Mouse (Mus musculus) spleen, postnatal 4 days (tissue): Measurements from ENCODE around the gene Enah.

ENCODE experiments used
- DNase-seq, 2 experiments: peaks; one replicate each; pipeline ENCODE4 v3.0.0; 2022; ENCODE audit warnings: low spot score in 2 of 2

The Enah gene

GRCm38 (mm10) chr1:182028231-182029210 is 8.7 kb upstream of the Enah start:
- DNase-seq = no peak

GRCm38 (mm10) chr1:182027426-182027979 is 7.7 kb upstream of the Enah start:
- DNase-seq = no peak

- no peak for DNase-seq
Observed at GRCm38 (mm10) chr1:182026821-182027220, 7.0 kb upstream of the Enah start.

- no peak for DNase-seq
Observed at GRCm38 (mm10) chr1:182026120-182026519, 6.3 kb upstream of the Enah start.

- no peak for DNase-seq
Observed at GRCm38 (mm10) chr1:182021691-182022299, 2.0 kb upstream of the Enah start.

GRCm38 (mm10) chr1:182020831-182021460 is 1.2 kb upstream of the Enah start:
- DNase-seq = no peak

GRCm38 (mm10) chr1:182019266-182019925 is 394 bp downstream of the Enah start:
- DNase-seq = no peak

GRCm38 (mm10) chr1:182018397-182019265 is 1.2 kb downstream of the Enah start:
- no peak for DNase-seq

GRCm38 (mm10) chr1:182005831-182006230 is 14.0 kb downstream of the Enah start:
- no peak for DNase-seq

GRCm38 (mm10) chr1:181998673-181999072 is 21.1 kb downstream of the Enah start:
- DNase-seq = no peak

GRCm38 (mm10) chr1:181997791-181998190 is 22.0 kb downstream of the Enah start:
- no peak for DNase-seq

- DNase-seq = no peak
Observed at GRCm38 (mm10) chr1:181993597-181993996, 26.2 kb downstream of the Enah start.

- no peak for DNase-seq
Observed at GRCm38 (mm10) chr1:181988367-181988766, 31.4 kb downstream of the Enah start.

- no peak for DNase-seq
Observed at GRCm38 (mm10) chr1:181987226-181987625, 32.6 kb downstream of the Enah start.

- no peak for DNase-seq
Observed at GRCm38 (mm10) chr1:181985880-181986279, 33.9 kb downstream of the Enah start.

GRCm38 (mm10) chr1:181984811-181985210 is 35.0 kb downstream of the Enah start:
- DNase-seq = no peak

GRCm38 (mm10) chr1:181980017-181980719 is 39.6 kb downstream of the Enah start:
- DNase-seq = no peak

GRCm38 (mm10) chr1:181975510-181975909 is 44.3 kb downstream of the Enah start:
- no peak for DNase-seq

- DNase-seq = no peak
Observed at GRCm38 (mm10) chr1:181974897-181975296, 44.9 kb downstream of the Enah start.

- DNase-seq = no peak
Observed at GRCm38 (mm10) chr1:181965277-181965676, 54.5 kb downstream of the Enah start.
